Mouse (Mus musculus): Measurements from ENCODE around the gene Gm49318. TPM values are rescaled to one million over a fixed set of nuclear protein-coding genes. Genes with fewer than 3 reads are reported as not detected.

Gm49318 gene
- polyA plus RNA-seq, 1 experiment: not detected

DNA sequence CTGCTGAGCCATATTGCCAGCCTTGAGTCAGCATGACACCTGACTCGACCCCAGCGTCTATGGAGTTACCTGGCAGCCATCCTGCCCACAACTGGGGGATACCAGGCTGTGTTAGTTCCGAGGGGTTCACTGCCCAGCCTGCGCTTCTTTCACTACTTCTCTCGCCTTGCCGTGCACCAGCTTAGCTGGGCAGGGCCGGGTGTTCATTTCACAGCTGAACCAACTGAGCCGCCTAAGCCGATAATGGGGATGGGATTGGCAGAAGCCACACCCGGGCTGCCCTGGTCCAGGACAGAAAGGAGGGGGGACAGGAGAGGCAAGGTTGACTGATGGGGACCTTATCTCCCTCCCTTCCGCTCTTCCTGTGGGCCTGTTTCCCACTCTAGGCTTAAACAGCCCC lies 21.7 kb downstream of the Gm49318 start:
- Histone ChIP-seq H3K4me1 (peaks cover 24% of the 10 kb centered on the region), H3K9me3 (no peaks in the 10 kb centered on the region), H3K36me3 (replicated peaks; ENCODE audit: low read length) (no peaks in the 10 kb centered on the region), H3K4me3 (replicated peaks) (no peak overlapping the region), H3K27me3 (replicated peaks) (peaks cover 87% of the 10 kb centered on the region)
- TF ChIP-seq FLI1 (IDR thresholded peaks at IDR 0.05; ENCODE audit: low read length): no peak
- no peak for TF ChIP-seq GATA1 (IDR thresholded peaks at IDR 0.05; ENCODE audit: borderline replicate concordance, low read length)

DNA sequence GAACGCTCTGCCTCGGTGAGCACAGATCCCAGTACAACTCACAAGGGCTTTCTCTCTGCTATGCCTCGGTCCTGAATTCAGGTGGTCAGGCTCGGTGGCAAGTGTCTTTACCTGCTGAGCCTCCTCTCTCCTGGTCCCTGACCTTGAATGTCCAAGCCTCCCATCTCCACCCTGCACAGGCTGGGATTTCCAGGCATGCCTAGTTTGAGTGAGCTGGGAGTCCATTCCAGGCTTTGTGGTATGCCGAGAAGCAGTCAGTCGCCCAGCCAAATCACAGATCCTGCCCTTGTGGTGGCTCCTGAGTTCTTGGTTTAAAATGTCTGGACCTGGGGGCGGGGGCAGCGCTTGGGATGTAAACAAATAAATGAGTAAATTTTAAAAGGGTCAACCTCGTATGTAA lies 23.7 kb downstream of the Gm49318 start:
- Histone ChIP-seq H3K4me1 (peaks cover 22% of the 10 kb centered on the region), H3K36me3 (replicated peaks; ENCODE audit: low read length) (no peaks in the 10 kb centered on the region), H3K4me3 (replicated peaks) (no peak overlapping the region), H3K9me3 (no peaks in the 10 kb centered on the region), H3K27me3 (replicated peaks) (peaks cover 82% of the 10 kb centered on the region)
- TF ChIP-seq GATA1 (IDR thresholded peaks at IDR 0.05; ENCODE audit: borderline replicate concordance, low read length): no peak
- no peak for TF ChIP-seq FLI1 (IDR thresholded peaks at IDR 0.05; ENCODE audit: low read length)

DNA sequence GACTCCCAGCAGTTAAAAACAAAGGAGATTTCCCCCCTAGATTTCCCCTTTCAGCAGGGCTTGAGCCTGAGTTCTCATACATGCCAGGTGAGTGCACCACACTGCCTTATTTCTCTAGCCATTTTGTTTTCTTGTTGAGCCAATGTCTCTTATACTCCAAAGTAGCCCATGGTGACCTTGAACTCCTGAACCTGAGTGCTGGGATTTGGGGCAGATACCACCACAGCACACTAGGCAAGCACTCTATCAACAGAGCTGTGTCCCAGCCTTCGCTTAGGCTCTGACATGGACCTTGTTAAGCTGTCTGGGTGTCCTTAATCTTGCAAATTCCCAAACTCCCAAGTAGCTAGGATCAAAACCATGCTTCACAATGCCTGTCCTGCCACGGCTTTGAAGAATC lies 29.2 kb downstream of the Gm49318 start:
- Histone ChIP-seq H3K4me3 (replicated peaks) (no peak overlapping the region), H3K36me3 (replicated peaks; ENCODE audit: low read length) (no peaks in the 10 kb centered on the region), H3K4me1 (no peaks in the 10 kb centered on the region), H3K27me3 (replicated peaks) (peaks cover 47% of the 10 kb centered on the region), H3K9me3 (peaks cover 6% of the 10 kb centered on the region)
- TF ChIP-seq FLI1 (IDR thresholded peaks at IDR 0.05; ENCODE audit: low read length): no peak
- TF ChIP-seq GATA1 (IDR thresholded peaks at IDR 0.05; ENCODE audit: borderline replicate concordance, low read length): no peak

DNA sequence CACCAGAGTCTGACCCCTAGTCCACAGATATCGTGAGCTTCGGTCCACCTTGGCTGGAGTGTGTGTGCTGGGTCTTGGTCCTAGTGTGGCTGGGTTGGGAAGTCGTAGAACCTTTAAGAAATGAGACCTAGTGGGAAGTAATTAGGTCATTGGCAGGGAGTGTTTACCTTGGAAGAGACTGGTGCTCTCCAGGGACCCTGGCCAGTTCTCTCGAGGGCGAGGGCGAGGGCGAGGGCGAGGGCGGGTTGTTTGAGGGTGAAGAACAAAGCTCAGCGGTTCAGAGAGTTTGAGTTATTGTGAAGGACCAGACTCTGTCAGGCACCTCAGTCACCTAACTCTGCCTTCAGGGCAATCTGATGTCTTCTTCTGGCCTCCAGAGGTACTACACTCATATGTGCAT lies 33.2 kb downstream of the Gm49318 start:
- no peak overlapping the region for H3K4me3 ChIP-seq (replicated peaks)
- H3K4me1 ChIP-seq: peaks cover 12% of the 10 kb centered on the region
- peaks cover 17% of the 10 kb centered on the region for H3K9me3 ChIP-seq
- peaks cover 48% of the 10 kb centered on the region for H3K27me3 ChIP-seq (replicated peaks)
- TF ChIP-seq FLI1 (IDR thresholded peaks at IDR 0.05; ENCODE audit: low read length): no peak
- TF ChIP-seq GATA1 (IDR thresholded peaks at IDR 0.05; ENCODE audit: borderline replicate concordance, low read length): no peak
- no peaks in the 10 kb centered on the region for H3K36me3 ChIP-seq (replicated peaks; ENCODE audit: low read length)

DNA sequence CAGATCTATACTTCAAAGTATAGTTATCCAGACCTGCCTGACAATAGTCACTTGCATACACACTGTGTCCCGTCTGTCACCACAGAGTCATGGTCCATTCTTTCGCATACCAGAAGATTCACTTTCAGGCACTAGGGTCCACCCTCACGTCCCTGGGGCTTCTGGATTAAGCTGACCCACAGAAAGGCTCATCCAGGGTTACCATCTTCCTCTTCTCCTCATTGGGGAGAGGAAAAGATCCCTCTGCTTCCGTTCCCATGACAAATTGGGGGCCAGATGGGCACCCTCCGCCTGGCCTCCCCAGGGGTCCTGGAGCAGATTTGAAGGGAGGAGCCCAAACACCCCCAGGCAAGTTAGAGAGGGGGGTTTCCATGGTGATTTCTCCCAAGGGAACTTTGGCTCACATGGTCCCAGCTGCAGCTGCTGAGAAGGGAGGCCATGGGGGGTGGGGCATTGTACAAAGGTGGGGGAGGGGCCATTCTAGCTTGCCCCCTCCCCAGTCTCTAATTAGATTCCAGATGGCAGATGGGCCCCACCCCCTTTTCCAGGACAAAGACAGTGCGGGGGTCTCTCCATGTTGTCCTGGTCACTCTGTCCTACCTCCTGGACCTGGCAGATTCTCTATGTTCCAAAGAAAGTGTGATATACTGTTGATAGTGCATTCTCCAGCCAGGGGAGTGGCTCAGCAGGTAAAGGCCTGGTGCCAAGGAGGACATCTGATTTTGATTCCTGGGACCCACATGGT lies 35.6 kb downstream of the Gm49318 start:
- peaks cover 12% of the 10 kb centered on the region for H3K4me1 ChIP-seq
- TF ChIP-seq GATA1 (IDR thresholded peaks at IDR 0.05; ENCODE audit: borderline replicate concordance, low read length): no peak
- TF ChIP-seq FLI1 (IDR thresholded peaks at IDR 0.05; ENCODE audit: low read length): no peak
- peaks cover 49% of the 10 kb centered on the region for H3K27me3 ChIP-seq (replicated peaks)
- H3K36me3 ChIP-seq (replicated peaks; ENCODE audit: low read length): no peaks in the 10 kb centered on the region
- peaks cover 23% of the 10 kb centered on the region for H3K9me3 ChIP-seq
- no peak overlapping the region for H3K4me3 ChIP-seq (replicated peaks)

DNA sequence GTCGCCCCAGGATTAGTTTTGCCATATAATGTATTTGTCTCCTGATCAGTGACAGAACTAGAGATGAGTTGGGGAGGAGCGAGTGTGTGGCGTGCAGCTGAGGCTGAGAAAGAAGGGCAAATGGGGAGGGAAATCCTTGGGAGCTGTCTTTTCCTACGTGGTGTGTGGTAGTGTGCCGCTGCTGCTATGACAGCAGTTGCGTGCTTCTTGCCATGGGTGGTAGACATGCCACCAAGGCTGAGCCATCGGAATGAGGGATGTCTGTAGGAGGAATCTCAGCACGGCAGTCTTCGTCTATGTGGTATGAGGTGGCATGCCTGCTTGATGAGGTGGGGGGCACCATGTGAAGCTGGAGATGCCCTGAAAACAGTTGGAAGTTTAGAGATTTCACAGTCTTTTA lies 40.7 kb downstream of the Gm49318 start:
- H3K36me3 ChIP-seq (replicated peaks; ENCODE audit: low read length): no peaks in the 10 kb centered on the region
- peaks cover 12% of the 10 kb centered on the region for H3K4me1 ChIP-seq
- TF ChIP-seq FLI1 (IDR thresholded peaks at IDR 0.05; ENCODE audit: low read length): no peak
- no peak for TF ChIP-seq GATA1 (IDR thresholded peaks at IDR 0.05; ENCODE audit: borderline replicate concordance, low read length)
- peaks cover 58% of the 10 kb centered on the region for H3K27me3 ChIP-seq (replicated peaks)
- peaks cover 32% of the 10 kb centered on the region for H3K9me3 ChIP-seq
- no peak overlapping the region for H3K4me3 ChIP-seq (replicated peaks)

DNA sequence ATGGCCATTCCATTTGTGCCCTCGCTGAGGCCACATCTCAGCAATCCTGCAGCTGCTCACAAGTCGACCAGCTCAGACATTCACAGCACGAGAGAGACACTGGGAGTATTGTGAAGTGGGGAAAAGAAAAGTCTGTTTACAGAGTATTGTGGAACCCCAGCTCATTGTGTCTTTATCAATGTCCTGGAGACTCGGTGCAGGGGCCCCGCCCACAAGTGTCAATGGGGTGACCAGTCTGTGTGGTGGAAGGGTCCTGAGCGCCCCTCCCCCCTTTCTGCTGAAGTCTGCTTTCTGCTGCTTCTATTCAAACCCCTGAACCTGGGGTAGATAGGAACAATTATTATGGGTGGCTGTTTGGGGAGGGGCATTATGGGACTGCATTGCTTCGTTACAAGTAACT lies 42.6 kb downstream of the Gm49318 start:
- no peak for TF ChIP-seq GATA1 (IDR thresholded peaks at IDR 0.05; ENCODE audit: borderline replicate concordance, low read length)
- no peak for TF ChIP-seq FLI1 (IDR thresholded peaks at IDR 0.05; ENCODE audit: low read length)
- H3K9me3 ChIP-seq: peaks cover 26% of the 10 kb centered on the region
- no peaks in the 10 kb centered on the region for H3K36me3 ChIP-seq (replicated peaks; ENCODE audit: low read length)

DNA sequence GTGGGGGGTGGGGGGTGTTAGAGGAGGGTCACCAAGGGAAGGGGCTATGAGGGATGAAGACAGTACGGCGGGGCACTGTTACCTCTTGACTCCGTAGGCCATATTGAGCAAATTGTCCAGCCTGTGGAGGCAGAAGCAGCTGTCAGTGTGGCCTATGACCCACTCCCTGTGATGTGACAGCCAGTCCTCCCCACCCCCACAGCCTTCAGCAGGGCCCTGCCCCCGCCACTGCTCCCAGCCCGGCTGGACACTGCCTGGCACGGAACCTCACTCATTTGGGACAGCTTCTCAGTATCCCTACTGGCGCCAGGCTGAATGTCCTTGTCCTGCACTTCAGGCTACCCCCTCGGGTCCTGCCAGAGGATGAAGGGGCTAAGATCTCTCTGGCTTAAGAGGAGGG lies 46.5 kb downstream of the Gm49318 start:
- Histone ChIP-seq H3K9me3 (peaks cover 7% of the 10 kb centered on the region), H3K4me3 (replicated peaks) (no peak overlapping the region), H3K27me3 (replicated peaks) (peaks cover 57% of the 10 kb centered on the region), H3K4me1 (no peaks in the 10 kb centered on the region), H3K36me3 (replicated peaks; ENCODE audit: low read length) (no peaks in the 10 kb centered on the region)
- no peak for TF ChIP-seq GATA1 (IDR thresholded peaks at IDR 0.05; ENCODE audit: borderline replicate concordance, low read length)
- no peak for TF ChIP-seq FLI1 (IDR thresholded peaks at IDR 0.05; ENCODE audit: low read length)

More for the DNA sequence above, 42.6 kb downstream of the Gm49318 start:
- H3K4me3 ChIP-seq (replicated peaks): no peak overlapping the region
- no peaks in the 10 kb centered on the region for H3K4me1 ChIP-seq
- H3K27me3 ChIP-seq (replicated peaks): peaks cover 59% of the 10 kb centered on the region

DNA sequence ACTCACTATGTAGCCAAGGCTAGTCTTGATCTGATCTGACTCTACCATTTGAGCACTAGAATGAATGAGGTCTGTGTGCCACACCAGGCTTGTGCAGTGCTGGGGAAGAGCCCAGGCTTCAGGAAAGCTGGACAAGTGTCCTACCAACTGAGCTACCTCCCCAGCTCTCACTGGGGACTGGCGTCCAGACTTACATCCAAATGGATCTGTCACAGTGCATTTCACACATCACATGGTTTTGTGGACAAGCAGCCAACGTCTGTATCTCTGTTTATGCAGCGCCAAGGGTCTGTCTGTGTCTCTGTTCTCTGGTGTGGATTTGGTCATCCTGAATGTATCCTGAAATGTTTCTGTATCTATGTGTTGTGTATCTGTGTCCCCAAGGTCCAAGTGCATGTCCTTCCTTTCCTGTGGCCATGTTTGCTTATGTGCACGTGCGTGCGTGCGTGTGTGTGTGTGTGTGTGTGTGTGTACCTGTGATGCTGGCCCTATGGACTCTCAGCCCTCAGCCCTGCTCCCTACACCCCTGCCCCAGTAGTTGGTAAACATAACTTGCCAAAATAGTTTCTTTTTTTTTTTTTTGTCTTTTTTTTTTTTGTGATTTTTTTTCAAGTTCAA lies 53.7 kb downstream of the Gm49318 start:
- Histone ChIP-seq H3K9me3 (0 out of 2 replicates have a peak, but pooled peaks cover 3% of the 10 kb centered on the region), H3K27me3 (replicated peaks) (peaks cover 13% of the 10 kb centered on the region), H3K36me3 (replicated peaks; ENCODE audit: low read length) (peaks cover 28% of the 10 kb centered on the region), H3K4me3 (replicated peaks) (no peak overlapping the region), H3K4me1 (peaks cover 12% of the 10 kb centered on the region)
- no peak for TF ChIP-seq FLI1 (IDR thresholded peaks at IDR 0.05; ENCODE audit: low read length)
- no peak for TF ChIP-seq GATA1 (IDR thresholded peaks at IDR 0.05; ENCODE audit: borderline replicate concordance, low read length)

DNA sequence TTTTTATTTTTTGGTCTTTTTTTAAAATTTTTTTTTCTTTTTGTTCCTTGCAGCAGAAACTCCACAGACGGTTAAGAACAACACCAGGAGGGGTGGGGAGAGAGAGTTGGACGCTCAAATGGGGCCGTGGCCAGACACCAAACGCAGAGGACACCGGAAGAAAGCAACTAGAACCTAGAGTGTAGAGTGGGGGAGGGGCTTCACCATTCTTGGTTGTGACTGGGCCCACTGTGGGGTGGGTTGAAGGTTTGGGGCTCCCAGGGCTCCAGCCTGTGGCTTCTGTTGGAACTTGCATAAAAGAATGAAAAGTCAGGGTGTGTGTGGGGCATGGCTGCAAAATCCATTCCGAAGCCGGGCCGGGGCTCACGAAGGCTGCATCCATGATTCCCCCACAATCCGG lies 54.8 kb downstream of the Gm49318 start:
- Histone ChIP-seq H3K36me3 (replicated peaks; ENCODE audit: low read length) (peaks cover 38% of the 10 kb centered on the region), H3K9me3 (no peaks in the 10 kb centered on the region), H3K4me1 (peaks cover 14% of the 10 kb centered on the region), H3K4me3 (replicated peaks) (no peak overlapping the region), H3K27me3 (replicated peaks) (peaks cover 10% of the 10 kb centered on the region)
- TF ChIP-seq FLI1 (IDR thresholded peaks at IDR 0.05; ENCODE audit: low read length) (no peak), GATA1 (IDR thresholded peaks at IDR 0.05; ENCODE audit: borderline replicate concordance, low read length) (no peak)

All from megakaryocyte, embryonic 14.5 days (primary cell).